Mouse (Mus musculus) erythroblast, embryonic 14.5 days (primary cell): Measurements from ENCODE around the gene Parva.

Source experiments
- GATA1 ChIP-seq: IDR thresholded peaks from 2 replicates; pipeline ENCODE4 v1.6.1; 2012; ENCODE audit warnings: low read length, inconsistent platforms, mixed read lengths
- TAL1 ChIP-seq: IDR thresholded peaks from 3 replicates; pipeline ENCODE4 v1.6.1; 2012; ENCODE audit warnings: low read length, inconsistent platforms, mixed read lengths

- TF ChIP-seq GATA1 (no peak), TAL1 (no peak)
Measured at GRCm38 (mm10) chr7:112490825-112491224, 63.5 kb downstream of the Parva start.
